Comparison of ENCODE assay signal across 8 mouse cellular contexts in genomic region chr10:80674851-80675404, GRCm38 (mm10). TPM values are rescaled to one million over a fixed set of nuclear protein-coding genes. Genes with fewer than 3 reads are reported as not detected.
DNase-seq lines count a peak whose midpoint lies in the region; ATAC-seq lines count a peak whose summit lies in the region.

No protein-coding gene starts in this region.

- H3K36me3 ChIP-seq in forebrain, embryonic 10.5 days (replicated peaks) = peaks cover 43% of the 10 kb centered on the region
- peaks cover 12% of the 10 kb centered on the region; the same call in 1 of the 2 replicates for H3K36me3 ChIP-seq in liver, embryonic 11.5 days (ENCODE audit: control insufficient read depth, insufficient read depth, low read length)

- no peak for ATAC-seq in liver, embryonic 11.5 days (replicated peaks; ENCODE audit: low FRiP score)
- no peak for ATAC-seq in CD4-positive, CD25-positive, alpha-beta regulatory T cell, adult 4 months
- ATAC-seq in frontal cortex, adult (ENCODE audit: low TSS enrichment) = no peak

- peak overlapping the region; percentile 96 for H3K4me2 ChIP-seq in liver, embryonic 11.5 days

- peak; percentile 96 for DNase-seq in heart, adult 11 months
- DNase-seq in heart, adult 18-20 months = no peak
- DNase-seq in 3T3-L1 (ENCODE audit: low read depth, low spot score) = peak; percentile 50
- DNase-seq in forebrain, embryonic 10.5 days (ENCODE audit: extremely low spot score, low spot score) = peak; percentile 27
- DNase-seq in liver, embryonic 11.5 days (ENCODE audit: low spot score) = no peak
- DNase-seq in layer of hippocampus, adult 9-10 months (ENCODE audit: low spot score) = no peak

- peak overlapping the region; percentile 96 for H3K27ac ChIP-seq in forebrain, embryonic 10.5 days
- H3K27ac ChIP-seq in liver, embryonic 11.5 days (ENCODE audit: low read depth, low read length) = peak overlapping the region; percentile 99

- peaks cover 72% of the 10 kb centered on the region for H3K4me1 ChIP-seq in forebrain, embryonic 10.5 days
- peaks cover 62% of the 10 kb centered on the region for H3K4me1 ChIP-seq in liver, embryonic 11.5 days (replicated peaks; ENCODE audit: control insufficient read depth, insufficient read depth, low read length)

- H3K9ac ChIP-seq in liver, embryonic 11.5 days (ENCODE audit: low read depth, low read length) = peak overlapping the region; percentile 97

- peak overlapping the region; percentile 99 for H3K4me3 ChIP-seq in forebrain, embryonic 10.5 days
- peak overlapping the region; percentile 94 for H3K4me3 ChIP-seq in liver, embryonic 11.5 days (ENCODE audit: low read depth, low read length)

- no peaks in the 10 kb centered on the region for H3K27me3 ChIP-seq in forebrain, embryonic 10.5 days (ENCODE audit: poor library complexity, severe bottlenecking)
- H3K27me3 ChIP-seq in liver, embryonic 11.5 days (replicated peaks; ENCODE audit: control insufficient read depth, insufficient read depth, low read length) = no peaks in the 10 kb centered on the region

- H3K9me3 ChIP-seq in forebrain, embryonic 10.5 days = no peaks in the 10 kb centered on the region
- no peaks in the 10 kb centered on the region for H3K9me3 ChIP-seq in liver, embryonic 11.5 days (ENCODE audit: control insufficient read depth, low read length)

- WGBS in forebrain, embryonic 10.5 days = 29% methylated on average over 6 of the region's 6 CpGs
- 20% methylated on average over 6 of the region's 6 CpGs for WGBS in liver, embryonic 11.5 days

RNA-seq across cellular contexts. Expression of gene Mknk2, which starts 3.0 kb away (rescaled TPM):
- total RNA-seq in heart, adult 18-20 months (2021) = 100 to 1,000 TPM; 185 to 204 TPM
- polyA plus RNA-seq in forebrain, embryonic 10.5 days (2016; fragmentation: Nextera tagmentation; extraction: Ambion mirVana) = 91.0 and 100 TPM in 2 replicates
- polyA plus RNA-seq in liver, embryonic 11.5 days (2014; fragmentation: Nextera tagmentation; extraction: Ambion mirVana) = 124 and 128 TPM in 2 replicates
- 10 to 100 TPM; 37.3 to 51.7 TPM for polyA plus RNA-seq in CD4-positive, CD25-positive, alpha-beta regulatory T cell, adult 4 months (2017; shearing (Covaris generic))

RNA-seq across cellular contexts. Expression of gene Btbd2, which starts 18.1 kb away (rescaled TPM):
- 10 to 100 TPM; 43.2 to 46.1 TPM for total RNA-seq in heart, adult 18-20 months (2021)
- 71.6 and 78.1 TPM in 2 replicates for polyA plus RNA-seq in forebrain, embryonic 10.5 days (2016; fragmentation: Nextera tagmentation; extraction: Ambion mirVana)
- polyA plus RNA-seq in liver, embryonic 11.5 days (2014; fragmentation: Nextera tagmentation; extraction: Ambion mirVana) = 38.0 and 38.4 TPM in 2 replicates
- 1 to 10 TPM; 7.2 to 7.3 TPM for polyA plus RNA-seq in CD4-positive, CD25-positive, alpha-beta regulatory T cell, adult 4 months (2017; shearing (Covaris generic))

RNA-seq across cellular contexts. Expression of gene Mob3a, which starts 26.8 kb away (rescaled TPM):
- total RNA-seq in heart, adult 18-20 months (2021) = 1 to 10 TPM; 7.5 to 8.0 TPM
- polyA plus RNA-seq in forebrain, embryonic 10.5 days (2016; fragmentation: Nextera tagmentation; extraction: Ambion mirVana) = 53.9 and 54.7 TPM in 2 replicates
- polyA plus RNA-seq in liver, embryonic 11.5 days (2014; fragmentation: Nextera tagmentation; extraction: Ambion mirVana) = 56.7 and 57.3 TPM in 2 replicates
- 100 to 1,000 TPM; 265 to 359 TPM for polyA plus RNA-seq in CD4-positive, CD25-positive, alpha-beta regulatory T cell, adult 4 months (2017; shearing (Covaris generic))

RNA-seq across cellular contexts. Expression of gene Izumo4, which starts 27.1 kb away (rescaled TPM):
- 1 to 10 TPM; 2.5 to 2.6 TPM for total RNA-seq in heart, adult 18-20 months (2021)
- 7.7 and 10.9 TPM in 2 replicates for polyA plus RNA-seq in forebrain, embryonic 10.5 days (2016; fragmentation: Nextera tagmentation; extraction: Ambion mirVana)
- polyA plus RNA-seq in liver, embryonic 11.5 days (2014; fragmentation: Nextera tagmentation; extraction: Ambion mirVana) = 5.7 and 6.8 TPM in 2 replicates
- 100 to 1,000 TPM in 1 of 2 experiments, 10 to 100 TPM in 1; 89.2 to 116 TPM for polyA plus RNA-seq in CD4-positive, CD25-positive, alpha-beta regulatory T cell, adult 4 months (2017; shearing (Covaris generic))

RNA-seq across cellular contexts. Expression of gene Csnk1g2, which starts 52.3 kb away (rescaled TPM):
- total RNA-seq in heart, adult 18-20 months (2021) = 100 to 1,000 TPM; 121 to 132 TPM
- polyA plus RNA-seq in forebrain, embryonic 10.5 days (2016; fragmentation: Nextera tagmentation; extraction: Ambion mirVana) = 123 and 133 TPM in 2 replicates
- 92.3 and 96.1 TPM in 2 replicates for polyA plus RNA-seq in liver, embryonic 11.5 days (2014; fragmentation: Nextera tagmentation; extraction: Ambion mirVana)
- 10 to 100 TPM in 1 of 2 experiments, 1 to 10 TPM in 1; 6.9 to 12.8 TPM for polyA plus RNA-seq in CD4-positive, CD25-positive, alpha-beta regulatory T cell, adult 4 months (2017; shearing (Covaris generic))

Comparison
In these comparisons a context has a peak if more than half of its experiments do, and no peak if none do; other contexts are left out.
1. DNase-seq: peak in heart, adult 11 months (single experiment), 3T3-L1 (single experiment) and forebrain, embryonic 10.5 days (single experiment); none in heart, adult 18-20 months (0 of 2), liver, embryonic 11.5 days (single experiment) and layer of hippocampus, adult 9-10 months (single experiment).